Mouse (Mus musculus) mature B cell (primary cell): ENCODE results near the gene Phc2.

Experiments used
- in situ Hi-C: fragments of 300-500 bp; cut with MboI; formaldehyde crosslinking; loops from 2 replicates; pipeline ENCODE4 v1.14.3; 2019

Phc2 gene

GRCm38 (mm10) chr4:128716731-128717130 is 62.2 kb downstream of the Phc2 start:
- in situ Hi-C loops: no loop called here

GRCm38 (mm10) chr4:128720110-128720509 is 65.6 kb downstream of the Phc2 start:
- in situ Hi-C loops: no loop called here

- in situ Hi-C loops: no loop called here
Observed at GRCm38 (mm10) chr4:128721061-128721648, 66.7 kb downstream of the Phc2 start.

- in situ Hi-C loops: no loop called here
Observed at GRCm38 (mm10) chr4:128721761-128722160, 67.3 kb downstream of the Phc2 start.

GRCm38 (mm10) chr4:128722932-128723331 is 68.4 kb downstream of the Phc2 start:
- in situ Hi-C loops: no loop called here

- in situ Hi-C loops: no loop called here
Observed at GRCm38 (mm10) chr4:128723431-128723830, 68.9 kb downstream of the Phc2 start.

GRCm38 (mm10) chr4:128724059-128724458 is 69.6 kb downstream of the Phc2 start:
- in situ Hi-C loops: no loop called here

GRCm38 (mm10) chr4:128727019-128727720 is 72.7 kb downstream of the Phc2 start:
- in situ Hi-C loops: no loop called here

- in situ Hi-C loops: no loop called here
Observed at GRCm38 (mm10) chr4:128727721-128728430, 73.4 kb downstream of the Phc2 start.

GRCm38 (mm10) chr4:128728431-128728851 is 73.9 kb downstream of the Phc2 start:
- in situ Hi-C loops: no loop called here

GRCm38 (mm10) chr4:128729033-128729708 is 74.7 kb downstream of the Phc2 start:
- in situ Hi-C loops: no loop called here

GRCm38 (mm10) chr4:128729709-128730037 is 75.2 kb downstream of the Phc2 start:
- in situ Hi-C loops: no loop called here

- in situ Hi-C loops: no loop called here
Observed at GRCm38 (mm10) chr4:128730271-128730670, 75.8 kb downstream of the Phc2 start.

- in situ Hi-C loops: no loop called here
Observed at GRCm38 (mm10) chr4:128732794-128733193, 78.3 kb downstream of the Phc2 start.

GRCm38 (mm10) chr4:128733496-128733895 is 79.0 kb downstream of the Phc2 start:
- in situ Hi-C loops: no loop called here

- in situ Hi-C loops: no loop called here
Observed at GRCm38 (mm10) chr4:128734217-128734616, 79.7 kb downstream of the Phc2 start.

- in situ Hi-C loops: no loop called here
Observed at GRCm38 (mm10) chr4:128734721-128735671, 80.5 kb downstream of the Phc2 start.

- in situ Hi-C loops: no loop called here
Observed at GRCm38 (mm10) chr4:128737137-128737589, 82.7 kb downstream of the Phc2 start.

GRCm38 (mm10) chr4:128737825-128738610 is 83.5 kb downstream of the Phc2 start:
- in situ Hi-C loops: no loop called here

- in situ Hi-C loops: no loop called here
Observed at GRCm38 (mm10) chr4:128740878-128741277, 86.4 kb downstream of the Phc2 start.
